Mouse (Mus musculus) stomach, embryonic 16.5 days (tissue): ENCODE measurements around the gene Mt4. TPM values are rescaled to one million over a fixed set of nuclear protein-coding genes. Genes with fewer than 3 reads are reported as not detected.

Source experiments
- ATAC-seq: fragments of 200-750 bp; cut with Nextera tagmentation; 2 replicates; pipeline ENCODE4 v1.8.0; 2017; ENCODE audit warnings: moderate number of reproducible peaks, moderate TSS enrichment; ENCODE audit not compliant: insufficient read depth, low FRiP score
- H3K27ac ChIP-seq: fragments of 300-500 bp; sonication (generic); 2 replicates; pipeline ENCODE4 v1.5.1; 2014; ENCODE audit warnings: low read length
- H3K27me3 ChIP-seq: fragments of 300-500 bp; sonication (generic); 2 replicates; pipeline ENCODE4 v1.6.1; 2014; ENCODE audit warnings: low read length, control low read depth, mixed read lengths; ENCODE audit not compliant: control insufficient read depth, insufficient read depth
- H3K36me3 ChIP-seq: fragments of 300-500 bp; sonication (generic); 2 replicates; pipeline ENCODE4 v1.6.1; 2014; ENCODE audit warnings: low read length; ENCODE audit not compliant: control insufficient read depth, insufficient read depth
- H3K4me1 ChIP-seq: fragments of 300-500 bp; sonication (generic); 2 replicates; pipeline ENCODE4 v1.6.1; 2014; ENCODE audit warnings: low read length, control low read depth, mixed read lengths; ENCODE audit not compliant: control insufficient read depth, insufficient read depth
- H3K4me2 ChIP-seq: fragments of 300-500 bp; sonication (generic); 2 replicates; pipeline ENCODE4 v1.6.1; 2014; ENCODE audit warnings: low read depth, low read length, mixed read lengths
- H3K4me3 ChIP-seq: fragments of 300-500 bp; sonication (generic); replicated peaks from 2 replicates; pipeline ENCODE4 v1.5.1; 2014; ENCODE audit warnings: mild to moderate bottlenecking, low read length
- H3K9ac ChIP-seq: fragments of 300-500 bp; sonication (generic); 2 replicates; pipeline ENCODE4 v1.6.1; 2014; ENCODE audit warnings: low read length
- H3K9me3 ChIP-seq: fragments of 300-500 bp; sonication (generic); replicated peaks from 2 replicates; pipeline ENCODE4 v1.6.1; 2016; ENCODE audit warnings: low read length, control low read depth; ENCODE audit not compliant: control insufficient read depth
- WGBS: fragments of 180-500 bp; shearing (Covaris S2); extraction: QIAGEN DNeasy Blood & Tissue Kit; methylation state at CpG from one replicate; pipeline ENCODE4 v1.1.7; 2014; 5-methylcytosine and 5-hydroxymethylcytosine counted together
- polyA plus RNA-seq: library from polyadenylated mRNA; unstranded; fragments of >200 nt; fragmentation: Nextera tagmentation; extraction: Ambion mirVana; gene quantifications from 2 replicates; pipeline ENCODE4 v1.2.1, GENCODE M21; 2015

Gene Mt4
- polyA plus RNA-seq: 0.70 and 1.6 TPM in 2 replicates

DNA sequence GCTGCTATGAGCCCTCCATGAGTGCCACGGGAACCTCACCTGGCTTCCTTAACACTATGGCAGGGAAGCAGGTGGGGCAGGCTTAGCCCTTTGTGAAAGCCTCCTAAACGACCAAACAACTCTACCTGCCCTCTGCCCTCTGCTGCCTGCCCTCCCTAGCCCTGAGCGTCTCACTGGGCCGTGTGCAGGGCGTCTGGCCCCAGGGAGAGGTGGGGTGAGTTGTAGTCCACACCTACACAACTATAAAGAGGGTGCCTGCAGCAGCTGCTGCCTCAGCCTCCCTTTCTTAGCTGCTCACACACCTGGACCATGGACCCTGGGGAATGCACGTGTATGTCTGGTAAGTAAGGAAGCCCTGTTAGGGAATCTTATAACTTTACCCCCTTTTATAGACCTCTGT lies at the start of gene Mt4:
Mt4 (plus strand) TSS at position 265 of the 400 bp plus-strand sequence.
- ATAC-seq: peak; percentile 21; the same call in 1 of the 2 replicates

DNA sequence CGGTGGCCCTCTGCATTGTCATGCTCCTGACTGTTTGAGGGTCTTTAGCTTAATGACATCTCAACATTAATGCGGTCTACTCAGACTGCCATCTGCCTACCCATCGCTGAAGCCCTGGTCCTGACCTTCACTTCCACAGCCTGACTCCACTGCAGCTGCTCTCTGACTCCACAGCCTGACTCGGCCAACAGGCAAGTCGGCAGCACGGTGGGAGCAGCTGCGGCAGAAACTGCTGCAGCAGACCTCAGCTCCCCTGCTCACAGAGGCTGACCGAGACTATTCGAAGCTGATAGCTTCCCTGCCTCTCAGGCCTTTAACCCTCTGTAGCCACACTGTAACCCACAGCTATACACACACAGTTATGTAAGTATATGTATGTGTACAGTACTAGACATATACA lies 49.0 kb upstream of the Mt4 start:
- H3K9me3 ChIP-seq: no peaks in the 10 kb centered on the region
- no peaks in the 10 kb centered on the region for H3K27me3 ChIP-seq
- 87% methylated on average over 9 of the region's 9 CpGs for WGBS
- H3K4me1 ChIP-seq: no peaks in the 10 kb centered on the region
- no peak overlapping the region for H3K27ac ChIP-seq
- H3K36me3 ChIP-seq: no peaks in the 10 kb centered on the region
- H3K4me3 ChIP-seq: no peak overlapping the region
- no peak overlapping the region for H3K4me2 ChIP-seq
- H3K9ac ChIP-seq: no peak overlapping the region
- no peak for ATAC-seq

More for the DNA sequence above, at the start of gene Mt4:
- no peaks in the 10 kb centered on the region for H3K4me1 ChIP-seq
- no peaks in the 10 kb centered on the region for H3K36me3 ChIP-seq
- no peak within 1 kb of the TSS for H3K4me2 ChIP-seq
- WGBS: 31% methylated on average over 6 of the region's 6 CpGs
- H3K27me3 ChIP-seq: no peaks in the 10 kb centered on the region
- no peak within 1 kb of the TSS for H3K4me3 ChIP-seq
- no peak within 1 kb of the TSS for H3K9ac ChIP-seq
- no peak within 1 kb of the TSS for H3K27ac ChIP-seq
- H3K9me3 ChIP-seq: no peaks in the 10 kb centered on the region

DNA sequence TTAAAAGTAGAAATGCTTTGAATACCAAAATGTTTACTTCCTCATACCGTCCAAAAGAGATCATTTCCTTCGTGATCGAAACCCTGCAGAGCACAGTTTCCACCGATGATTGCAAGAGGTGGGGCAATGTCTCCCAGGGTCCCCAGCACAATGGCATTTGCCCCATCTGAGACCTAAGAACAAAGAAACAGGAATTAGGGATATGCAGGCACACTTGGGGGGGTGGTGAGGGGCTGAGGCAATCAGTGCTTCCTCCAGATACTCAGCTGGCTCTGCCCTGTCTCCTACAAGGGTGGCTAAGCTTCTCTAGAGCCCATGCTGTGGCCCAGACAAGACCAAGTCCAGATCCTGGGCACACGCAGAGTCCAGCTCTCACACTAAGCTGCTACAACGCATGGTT lies 47.3 kb upstream of the Mt4 start:
- Histone ChIP-seq H3K36me3 (no peaks in the 10 kb centered on the region), H3K4me2 (no peak overlapping the region), H3K9ac (no peak overlapping the region), H3K4me3 (no peak overlapping the region), H3K27ac (no peak overlapping the region), H3K9me3 (no peaks in the 10 kb centered on the region), H3K27me3 (no peaks in the 10 kb centered on the region), H3K4me1 (no peaks in the 10 kb centered on the region)
- ATAC-seq: no peak
- 67% methylated on average over 6 of the region's 6 CpGs for WGBS

DNA sequence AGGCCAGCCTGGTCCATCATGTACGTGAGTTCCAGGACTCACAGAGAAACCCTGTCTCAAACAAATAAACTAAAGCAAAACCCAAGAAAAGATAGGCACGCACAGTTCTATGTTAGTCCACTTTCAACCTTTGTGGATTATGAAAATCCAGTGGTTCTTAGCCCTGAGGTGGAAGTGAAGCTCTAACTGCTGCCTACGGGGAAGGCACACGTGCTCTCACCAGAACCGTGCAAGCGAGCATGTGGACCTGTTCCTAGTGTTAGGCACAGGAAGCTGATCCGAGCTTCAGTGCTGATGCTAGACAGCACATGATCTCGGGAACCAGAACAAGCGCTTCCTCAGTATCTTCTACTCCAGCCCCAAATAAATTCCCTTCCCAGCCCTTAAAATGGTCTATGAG lies 44.1 kb upstream of the Mt4 start:
- Histone ChIP-seq H3K4me1 (no peaks in the 10 kb centered on the region), H3K4me3 (no peak overlapping the region), H3K4me2 (no peak overlapping the region), H3K9ac (no peak overlapping the region), H3K36me3 (no peaks in the 10 kb centered on the region), H3K27me3 (no peaks in the 10 kb centered on the region), H3K9me3 (no peaks in the 10 kb centered on the region), H3K27ac (no peak overlapping the region)
- WGBS: 80% methylated on average over 9 of the region's 9 CpGs
- ATAC-seq: no peak

DNA sequence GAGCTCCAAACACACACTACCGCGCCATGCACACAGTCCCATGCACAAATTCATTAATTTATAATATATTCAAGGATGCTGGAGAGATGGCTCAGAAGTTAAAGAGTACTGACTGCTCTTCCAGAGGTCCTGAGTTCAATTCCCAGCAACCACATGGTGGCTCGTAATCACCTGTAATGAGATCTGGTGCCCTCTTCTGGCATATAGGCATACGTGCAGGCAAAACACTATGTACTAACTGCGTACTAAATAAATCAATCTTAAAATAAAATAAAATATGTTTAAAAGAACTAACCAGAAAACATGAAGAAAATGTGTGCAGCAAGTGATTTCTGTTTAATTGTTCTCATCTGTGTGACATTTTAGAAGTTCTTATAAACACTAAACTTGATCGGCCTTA lies 42.7 kb upstream of the Mt4 start:
- Histone ChIP-seq H3K4me3 (no peak overlapping the region), H3K27me3 (no peaks in the 10 kb centered on the region), H3K27ac (no peak overlapping the region), H3K4me2 (no peak overlapping the region), H3K9ac (no peak overlapping the region), H3K36me3 (no peaks in the 10 kb centered on the region), H3K9me3 (no peaks in the 10 kb centered on the region), H3K4me1 (no peaks in the 10 kb centered on the region)
- 82% methylated on average over 6 of the region's 6 CpGs for WGBS
- no peak for ATAC-seq

DNA sequence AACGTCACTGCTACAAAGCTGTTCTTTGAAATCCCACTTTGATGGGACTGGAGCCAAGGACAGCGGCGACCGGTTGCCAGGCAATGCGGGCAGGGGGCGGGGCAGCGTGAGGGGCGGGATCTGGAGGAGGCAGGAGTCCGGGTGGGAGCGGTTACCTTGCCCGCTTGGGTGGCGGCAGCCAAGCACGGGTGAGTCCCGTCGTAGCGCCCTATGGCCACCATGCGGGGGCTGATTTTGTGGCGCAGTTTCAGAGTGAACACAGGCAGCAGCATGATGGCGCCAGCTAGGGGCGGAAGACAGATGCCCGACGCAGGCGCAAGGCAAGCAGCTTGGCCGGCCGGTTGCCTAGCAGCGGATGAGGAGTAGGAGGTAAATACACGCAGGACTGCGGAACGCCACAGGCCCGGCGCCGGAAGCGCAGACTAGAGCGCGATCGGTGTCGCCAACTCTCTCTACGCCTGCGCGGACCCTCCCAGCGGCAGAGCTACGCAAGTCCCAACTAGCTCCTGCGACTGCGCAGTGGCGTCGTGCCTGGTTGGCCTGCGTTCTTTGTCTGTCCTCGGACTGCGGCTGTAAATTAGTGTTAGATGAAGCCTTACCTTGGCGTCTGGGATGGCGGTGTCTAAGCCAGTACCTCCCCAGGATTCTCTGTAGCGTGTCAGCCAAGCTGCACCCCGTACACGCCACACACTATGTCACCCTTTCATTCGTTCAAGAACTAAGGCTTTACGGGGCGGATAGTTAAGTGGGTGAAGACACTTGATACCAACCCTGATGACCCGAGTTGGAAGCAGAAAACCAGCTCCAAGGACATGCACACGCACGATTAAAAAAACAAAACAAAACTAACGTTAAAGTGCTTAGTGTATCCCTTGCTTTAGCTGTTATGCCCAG lies 38.7 kb upstream of the Mt4 start, which contains the start of gene Bbs2:
Bbs2 (minus strand) TSS at position 848 of the 894 bp plus-strand sequence.
- H3K4me2 ChIP-seq: peak within 1 kb of the TSS; percentile 72
- H3K4me3 ChIP-seq: peak within 1 kb of the TSS; percentile 76
- H3K27ac ChIP-seq: peak within 1 kb of the TSS; percentile 95
- H3K36me3 ChIP-seq: no peaks in the 10 kb centered on the region
- H3K4me1 ChIP-seq: no peaks in the 10 kb centered on the region
- H3K9ac ChIP-seq: peak within 1 kb of the TSS; percentile 81
- H3K27me3 ChIP-seq: no peaks in the 10 kb centered on the region
- peak; percentile 100 for ATAC-seq
- WGBS: under 1% methylated on average over 61 of the region's 61 CpGs
- no peaks in the 10 kb centered on the region for H3K9me3 ChIP-seq

DNA sequence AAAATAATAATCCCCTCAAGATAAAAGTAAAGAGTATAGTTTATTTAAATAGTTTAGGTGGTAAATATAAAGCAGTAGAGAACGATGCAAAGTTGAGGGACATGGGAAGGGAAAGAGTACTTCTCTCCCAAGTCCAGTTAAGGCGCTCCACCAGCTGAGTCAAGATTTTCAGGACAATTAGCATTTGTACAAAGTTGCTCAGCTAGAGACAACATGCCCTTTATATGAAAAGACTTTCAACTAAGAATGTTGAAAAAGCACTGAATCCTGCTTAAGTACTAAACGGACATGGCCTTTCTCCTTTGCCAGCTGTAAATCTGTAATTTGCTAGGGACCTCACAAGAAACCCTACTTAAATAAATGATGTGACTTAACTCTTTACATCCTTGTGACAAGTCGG lies 38.0 kb upstream of the Mt4 start:
- Histone ChIP-seq H3K27me3 (no peaks in the 10 kb centered on the region), H3K4me3 (peak overlapping the region; percentile 76), H3K9ac (peak overlapping the region; percentile 81), H3K36me3 (no peaks in the 10 kb centered on the region), H3K27ac (peak overlapping the region; percentile 95), H3K4me2 (peak overlapping the region; percentile 72), H3K4me1 (no peaks in the 10 kb centered on the region), H3K9me3 (no peaks in the 10 kb centered on the region)
- ATAC-seq: no peak
- 33% methylated on average over 4 of the region's 4 CpGs for WGBS

DNA sequence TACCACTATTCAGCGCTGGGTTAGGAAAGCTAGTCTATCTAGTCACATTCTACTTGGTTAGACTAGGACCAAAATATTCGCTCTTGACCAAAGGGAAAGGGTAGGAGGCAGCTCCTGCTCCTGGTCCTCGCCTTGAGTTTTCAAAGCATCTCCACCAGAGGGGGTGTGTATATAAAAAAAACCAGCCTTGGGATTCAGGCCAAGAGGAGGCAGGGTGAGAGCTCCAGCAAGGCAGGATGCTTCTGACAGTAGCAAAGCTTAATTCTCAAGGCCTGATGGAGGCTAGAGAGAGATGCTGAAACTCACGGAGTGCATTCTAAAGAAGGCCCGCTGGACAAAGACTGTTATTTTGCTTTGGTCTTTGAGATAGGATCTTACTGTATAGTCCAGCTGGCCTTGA lies 32.9 kb upstream of the Mt4 start:
- no peak overlapping the region for H3K9ac ChIP-seq
- no peaks in the 10 kb centered on the region for H3K27me3 ChIP-seq
- H3K27ac ChIP-seq: no peak overlapping the region
- no peaks in the 10 kb centered on the region for H3K36me3 ChIP-seq
- no peaks in the 10 kb centered on the region for H3K9me3 ChIP-seq
- H3K4me3 ChIP-seq: no peak overlapping the region
- no peaks in the 10 kb centered on the region for H3K4me1 ChIP-seq
- H3K4me2 ChIP-seq: no peak overlapping the region
- ATAC-seq: no peak
- WGBS: 47% methylated on average over 5 of the region's 5 CpGs

DNA sequence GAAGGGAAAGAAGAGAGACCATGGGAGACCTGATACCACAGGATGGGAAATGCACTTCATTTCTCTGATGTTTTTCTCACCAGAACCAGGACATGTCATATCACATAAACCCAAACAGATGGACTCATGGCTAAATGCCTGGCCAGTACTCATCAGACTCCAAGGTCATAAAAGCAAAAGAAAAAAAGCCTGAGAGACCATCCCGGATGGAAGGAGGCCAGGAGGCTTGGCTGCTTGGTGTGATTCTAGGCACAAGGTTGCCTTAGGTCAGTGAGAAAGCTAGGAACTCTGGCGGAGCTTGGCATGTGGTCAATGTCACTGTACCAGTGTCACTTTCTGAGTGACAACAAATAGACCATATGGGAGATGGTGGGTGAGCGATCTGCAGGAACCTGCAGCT lies 29.1 kb upstream of the Mt4 start:
- H3K4me3 ChIP-seq: no peak overlapping the region
- no peaks in the 10 kb centered on the region for H3K4me1 ChIP-seq
- WGBS: 64% methylated on average over 3 of the region's 3 CpGs
- no peaks in the 10 kb centered on the region for H3K9me3 ChIP-seq
- H3K36me3 ChIP-seq: no peaks in the 10 kb centered on the region
- H3K4me2 ChIP-seq: no peak overlapping the region
- ATAC-seq: no peak
- H3K9ac ChIP-seq: no peak overlapping the region
- no peak overlapping the region for H3K27ac ChIP-seq
- H3K27me3 ChIP-seq: no peaks in the 10 kb centered on the region
